Mouse (Mus musculus) forebrain, embryonic 13.5 days (tissue): ENCODE measurements around the gene Eml4. TPM values are rescaled to one million over a fixed set of nuclear protein-coding genes. Genes with fewer than 3 reads are reported as not detected.
A peak's percentile ranks its signal among the peaks of the same experiment; 100 is the strongest.

Experiments
- ATAC-seq: fragments of 200-750 bp; cut with Nextera tagmentation; 2 replicates; pipeline ENCODE4 v1.8.0; 2017
- H3K27ac ChIP-seq: fragments of 300-500 bp; sonication (generic); 2 replicates; pipeline ENCODE4 v1.5.1; 2015; ENCODE audit warnings: inconsistent platforms, mild to moderate bottlenecking, moderate library complexity
- H3K27me3 ChIP-seq: fragments of 300-500 bp; sonication (generic); 2 replicates; pipeline ENCODE4 v1.6.1; 2015; ENCODE audit warnings: mild to moderate bottlenecking, inconsistent platforms
- H3K36me3 ChIP-seq: fragments of 300-500 bp; sonication (generic); 2 replicates; pipeline ENCODE4 v1.6.1; 2015; ENCODE audit warnings: mild to moderate bottlenecking, inconsistent platforms; ENCODE audit not compliant: poor library complexity, severe bottlenecking
- H3K4me1 ChIP-seq: fragments of 300-500 bp; sonication (generic); 2 replicates; pipeline ENCODE4 v1.6.1; 2015; ENCODE audit warnings: inconsistent platforms
- H3K4me2 ChIP-seq: fragments of 300-500 bp; sonication (generic); 2 replicates; pipeline ENCODE4 v1.6.1; 2015; ENCODE audit warnings: inconsistent platforms, mild to moderate bottlenecking, moderate library complexity
- H3K4me3 ChIP-seq: fragments of 300-500 bp; sonication (generic); 2 replicates; pipeline ENCODE4 v1.5.1; 2015; ENCODE audit warnings: mild to moderate bottlenecking, inconsistent platforms
- H3K9ac ChIP-seq: fragments of 300-500 bp; sonication (generic); 2 replicates; pipeline ENCODE4 v1.6.1; 2015; ENCODE audit warnings: mild to moderate bottlenecking, inconsistent platforms
- H3K9me3 ChIP-seq: fragments of 300-500 bp; sonication (generic); replicated peaks from 2 replicates; pipeline ENCODE4 v1.6.1; 2016; ENCODE audit warnings: inconsistent platforms
- WGBS: fragments of 180-500 bp; shearing (Covaris S2); methylation state at CpG from one replicate; pipeline ENCODE4 v1.1.7; 2015; 5-methylcytosine and 5-hydroxymethylcytosine counted together
- polyA plus RNA-seq: library from polyadenylated mRNA; unstranded; fragments of >200 nt; fragmentation: Nextera tagmentation; extraction: Ambion mirVana; gene quantifications from 2 replicates; pipeline ENCODE4 v1.2.1, GENCODE M21; 2015

The Eml4 gene
- polyA plus RNA-seq, 1 experiment from 2014 or later = 26.7 TPM

DNA sequence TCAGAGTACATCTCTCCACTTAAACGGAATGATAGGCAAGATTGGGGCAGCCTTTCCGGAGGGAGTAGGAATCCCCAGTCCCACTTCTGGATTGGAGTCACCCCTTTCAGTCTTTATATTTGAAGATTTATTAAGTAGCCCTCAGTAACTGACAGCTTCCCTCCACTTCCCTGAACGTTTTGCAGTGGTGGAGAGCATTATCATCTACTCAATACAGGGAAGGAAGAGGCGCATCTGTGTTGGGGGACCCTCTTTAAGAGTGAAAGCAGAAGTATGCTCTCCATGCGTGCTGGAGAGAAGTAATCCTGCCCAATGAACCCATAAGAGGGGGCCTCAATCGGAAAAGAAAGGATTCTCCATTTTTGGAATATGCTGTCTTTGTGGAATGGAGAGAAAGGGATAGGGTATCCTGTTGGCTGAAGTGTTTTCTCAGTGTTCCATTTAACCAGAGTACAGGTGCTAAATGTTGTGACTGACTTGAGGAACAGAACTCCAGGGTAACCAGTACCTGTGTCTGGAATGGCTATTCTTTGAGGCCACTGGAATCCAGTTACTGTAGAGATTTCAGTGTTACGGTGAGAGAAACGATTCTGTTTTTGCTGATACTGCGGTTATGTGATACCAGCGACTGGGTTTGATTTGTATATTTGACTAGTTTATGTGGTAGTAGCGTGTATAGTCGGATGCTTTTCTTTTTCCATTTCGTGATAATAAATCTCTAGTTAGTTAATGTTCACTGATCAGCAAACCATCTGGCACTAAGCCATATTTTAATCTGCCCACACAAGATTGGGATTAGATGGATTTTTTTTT lies 1.1 kb downstream of the Eml4 start:
- H3K9me3 ChIP-seq = no peaks in the 10 kb centered on the region
- peak overlapping the region; percentile 77 for H3K4me2 ChIP-seq
- H3K9ac ChIP-seq = peak overlapping the region; percentile 89
- H3K27me3 ChIP-seq = no peaks in the 10 kb centered on the region
- peaks cover 26% of the 10 kb centered on the region for H3K4me1 ChIP-seq
- no peak for ATAC-seq
- peak overlapping the region; percentile 80 for H3K4me3 ChIP-seq
- no peaks in the 10 kb centered on the region for H3K36me3 ChIP-seq
- peak overlapping the region; percentile 85 for H3K27ac ChIP-seq
- WGBS = 14% methylated on average over 13 of the region's 13 CpGs

DNA sequence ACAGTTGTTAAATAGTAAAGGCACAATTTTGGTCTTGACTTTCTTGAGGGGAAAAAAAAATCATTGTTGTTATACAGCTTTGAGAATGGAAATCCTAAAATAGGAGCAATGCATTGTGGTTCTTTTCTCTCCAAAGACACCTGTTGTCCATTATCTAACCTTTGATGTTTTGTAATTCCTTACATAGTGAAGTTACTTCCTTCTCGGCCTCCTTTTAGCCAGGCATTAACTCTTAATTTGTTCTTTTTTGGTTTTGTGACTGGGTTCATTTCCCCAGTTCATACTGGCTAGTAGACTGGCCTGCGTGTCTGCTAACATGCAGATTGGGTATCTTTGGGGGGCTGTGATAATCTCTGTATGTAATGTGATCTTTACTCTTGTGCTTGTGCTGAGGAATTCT lies 1.7 kb downstream of the Eml4 start:
- Histone ChIP-seq H3K9ac (peak overlapping the region; percentile 17), H3K36me3 (no peaks in the 10 kb centered on the region), H3K9me3 (no peaks in the 10 kb centered on the region), H3K27ac (no peak overlapping the region), H3K4me2 (peak overlapping the region; percentile 77), H3K4me3 (peak overlapping the region; percentile 80), H3K27me3 (no peaks in the 10 kb centered on the region), H3K4me1 (peaks cover 26% of the 10 kb centered on the region)
- WGBS = 5% methylated on average over 2 of the region's 2 CpGs
- ATAC-seq = no peak

DNA sequence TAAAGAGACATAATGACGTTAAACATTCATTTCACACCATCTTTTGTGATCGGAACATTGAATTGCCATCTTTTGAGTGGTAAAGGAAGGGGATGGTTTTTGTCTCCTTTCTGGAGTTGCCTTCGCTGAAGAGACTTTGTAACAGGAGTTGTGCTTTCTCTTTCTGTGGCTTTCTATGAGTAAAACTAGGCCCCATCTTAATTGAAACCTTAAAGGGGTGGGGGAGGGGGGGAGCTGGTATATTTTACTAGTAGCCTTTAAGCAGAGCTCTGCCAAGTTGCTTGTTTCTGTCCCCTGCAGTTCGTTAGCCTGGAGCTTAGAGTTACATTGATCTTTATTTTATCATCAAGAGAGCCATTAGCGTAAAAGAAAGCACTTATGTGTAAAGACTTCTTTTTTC lies 2.3 kb downstream of the Eml4 start:
- H3K4me2 ChIP-seq = peak overlapping the region; percentile 77
- no peaks in the 10 kb centered on the region for H3K27me3 ChIP-seq
- H3K4me3 ChIP-seq = peak overlapping the region; percentile 80
- H3K36me3 ChIP-seq = no peaks in the 10 kb centered on the region
- 0 out of 2 replicates have a peak overlapping the region, but pooled peaks have one; percentile 1 for H3K9ac ChIP-seq
- WGBS = 6% methylated on average over 5 of the region's 5 CpGs
- no peaks in the 10 kb centered on the region for H3K9me3 ChIP-seq
- H3K27ac ChIP-seq = no peak overlapping the region
- ATAC-seq = no peak
- H3K4me1 ChIP-seq = peaks cover 26% of the 10 kb centered on the region

DNA sequence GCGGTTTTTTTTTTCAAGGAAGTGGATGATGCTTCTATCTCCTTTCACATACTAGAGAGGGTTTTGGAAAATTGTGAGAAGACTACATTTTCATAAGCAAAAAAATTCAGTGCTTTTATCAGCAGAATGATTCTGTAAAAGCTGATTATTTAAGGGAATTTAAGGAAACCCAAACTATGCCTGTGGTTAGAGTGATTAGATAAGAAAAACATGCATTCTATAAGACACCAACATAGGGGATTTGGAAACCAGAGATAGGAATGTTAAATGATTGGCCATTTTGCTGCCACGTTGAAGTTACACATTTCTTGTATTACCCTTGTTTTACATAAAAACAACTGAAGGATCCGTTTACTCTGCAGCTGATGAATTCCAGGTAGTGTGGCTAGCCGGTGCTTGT lies 2.7 kb downstream of the Eml4 start:
- H3K27me3 ChIP-seq = no peaks in the 10 kb centered on the region
- no peak overlapping the region for H3K4me3 ChIP-seq
- no peaks in the 10 kb centered on the region for H3K36me3 ChIP-seq
- no peak overlapping the region for H3K4me2 ChIP-seq
- H3K9me3 ChIP-seq = no peaks in the 10 kb centered on the region
- 61% methylated on average over 4 of the region's 4 CpGs for WGBS
- no peak for ATAC-seq
- H3K4me1 ChIP-seq = peaks cover 26% of the 10 kb centered on the region
- no peak overlapping the region for H3K27ac ChIP-seq
- no peak overlapping the region for H3K9ac ChIP-seq

DNA sequence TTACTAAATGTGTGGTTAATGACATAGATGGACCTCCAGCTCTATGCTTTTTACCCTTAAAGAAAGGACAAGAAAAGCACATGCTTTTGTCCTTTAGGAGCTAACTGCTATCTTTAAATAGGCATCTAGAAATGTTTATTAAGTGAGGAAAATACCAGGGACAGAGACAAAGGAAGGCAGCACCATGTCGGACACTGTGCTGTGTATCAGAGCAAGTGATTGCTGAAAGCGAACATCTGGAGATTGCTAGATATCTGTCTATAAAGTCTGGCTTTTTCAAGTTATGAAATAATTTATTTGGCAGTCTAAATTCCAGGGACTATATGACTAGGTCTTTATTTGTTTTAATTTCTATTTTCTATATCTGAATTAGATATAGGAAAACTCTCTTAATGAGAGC lies 4.8 kb downstream of the Eml4 start:
- H3K4me3 ChIP-seq = no peak overlapping the region
- no peak overlapping the region for H3K4me2 ChIP-seq
- H3K9ac ChIP-seq = no peak overlapping the region
- 85% methylated on average over 2 of the region's 2 CpGs for WGBS
- H3K36me3 ChIP-seq = no peaks in the 10 kb centered on the region
- no peaks in the 10 kb centered on the region for H3K9me3 ChIP-seq
- no peaks in the 10 kb centered on the region for H3K27me3 ChIP-seq
- ATAC-seq = no peak
- no peak overlapping the region for H3K27ac ChIP-seq
- peaks cover 26% of the 10 kb centered on the region for H3K4me1 ChIP-seq

DNA sequence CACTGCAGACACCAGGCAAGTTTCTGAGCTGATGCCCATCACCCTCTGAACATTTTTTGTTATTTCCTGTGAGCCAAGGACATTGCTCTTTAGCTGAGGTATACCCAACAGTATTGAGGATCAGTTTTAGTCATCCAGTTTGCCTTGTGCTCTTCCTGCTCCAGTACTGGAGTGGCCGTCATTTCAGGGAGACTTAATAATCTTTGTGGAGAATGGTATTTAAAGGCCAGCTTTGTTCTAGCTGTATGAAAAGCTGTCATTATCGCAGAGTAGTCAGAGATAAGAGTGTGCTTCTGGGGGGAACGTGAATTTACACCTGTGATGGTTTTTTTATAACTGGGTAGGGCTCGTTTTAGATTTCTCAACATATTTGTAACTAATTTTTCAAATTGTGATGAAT lies 9.2 kb downstream of the Eml4 start:
- H3K9me3 ChIP-seq = no peaks in the 10 kb centered on the region
- H3K4me1 ChIP-seq = no peaks in the 10 kb centered on the region
- no peak overlapping the region for H3K4me3 ChIP-seq
- no peak overlapping the region for H3K4me2 ChIP-seq
- WGBS = 85% methylated on average over 4 of the region's 4 CpGs
- no peak overlapping the region for H3K9ac ChIP-seq
- no peak for ATAC-seq
- no peaks in the 10 kb centered on the region for H3K36me3 ChIP-seq
- no peak overlapping the region for H3K27ac ChIP-seq
- no peaks in the 10 kb centered on the region for H3K27me3 ChIP-seq

DNA sequence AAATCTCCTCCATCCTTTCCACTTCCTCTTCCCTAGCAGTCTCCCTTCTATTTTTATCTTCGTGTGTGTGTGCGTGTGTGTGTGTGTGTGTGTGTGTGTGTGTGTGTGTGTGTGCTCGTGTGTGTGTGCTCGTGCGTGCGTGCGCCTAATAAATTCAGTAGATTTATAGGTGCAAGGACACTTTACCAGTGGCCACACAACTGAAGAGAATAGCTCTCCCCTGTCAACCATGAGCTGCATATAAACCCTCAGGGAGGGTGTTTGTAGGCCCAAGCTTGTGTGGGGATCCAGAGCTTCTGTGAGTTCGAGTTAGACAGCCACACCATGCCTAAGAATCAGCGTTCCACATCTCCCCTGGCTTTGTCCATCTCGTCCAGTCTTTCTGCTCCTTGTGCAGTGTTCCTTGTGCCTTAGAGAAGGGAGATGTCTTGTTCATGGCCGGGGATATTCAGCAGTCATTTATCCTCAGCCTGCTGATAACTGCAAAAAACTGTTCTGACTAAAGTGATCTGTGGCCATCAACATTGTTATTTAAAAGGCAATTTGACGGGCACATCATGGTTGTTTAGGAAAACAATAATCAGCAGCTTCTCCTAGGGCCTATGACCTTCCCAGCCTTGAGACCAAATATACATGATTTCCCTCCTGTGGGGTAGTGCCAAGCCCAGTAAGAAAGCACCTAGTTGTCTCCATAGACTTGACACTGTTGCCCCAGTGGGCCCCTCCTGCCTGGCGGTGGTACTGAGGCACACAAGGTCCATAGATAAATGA lies 10.2 kb downstream of the Eml4 start:
- H3K27ac ChIP-seq = no peak overlapping the region
- 87% methylated on average over 13 of the region's 13 CpGs for WGBS
- no peaks in the 10 kb centered on the region for H3K36me3 ChIP-seq
- no peak overlapping the region for H3K4me2 ChIP-seq
- H3K27me3 ChIP-seq = no peaks in the 10 kb centered on the region
- no peak for ATAC-seq
- no peak overlapping the region for H3K9ac ChIP-seq
- no peaks in the 10 kb centered on the region for H3K9me3 ChIP-seq
- H3K4me3 ChIP-seq = no peak overlapping the region
- peaks cover 5% of the 10 kb centered on the region; the same call in 1 of the 2 replicates for H3K4me1 ChIP-seq

DNA sequence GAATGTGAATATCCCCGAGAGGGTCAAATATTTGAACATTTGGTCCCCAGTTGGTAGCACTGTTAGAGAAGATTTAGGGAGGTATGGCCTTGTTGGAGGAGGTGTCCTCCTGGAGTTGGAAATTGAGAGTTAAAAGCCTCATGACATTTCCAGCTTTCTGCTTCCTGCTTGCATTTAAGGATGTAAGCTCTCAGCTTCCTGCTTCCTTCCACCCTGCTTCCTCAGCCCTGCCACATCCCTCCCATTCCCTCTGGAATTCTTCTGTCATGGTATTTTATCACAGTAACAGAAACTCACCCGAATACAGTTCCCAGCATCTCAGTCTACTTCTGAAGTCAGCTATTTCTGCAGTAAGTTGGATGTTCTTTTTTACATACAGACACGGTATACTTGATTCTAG lies 12.3 kb downstream of the Eml4 start:
- peaks cover 6% of the 10 kb centered on the region; the same call in 1 of the 2 replicates for H3K4me1 ChIP-seq
- no peak overlapping the region for H3K4me3 ChIP-seq
- 84% methylated on average over 3 of the region's 3 CpGs for WGBS

DNA sequence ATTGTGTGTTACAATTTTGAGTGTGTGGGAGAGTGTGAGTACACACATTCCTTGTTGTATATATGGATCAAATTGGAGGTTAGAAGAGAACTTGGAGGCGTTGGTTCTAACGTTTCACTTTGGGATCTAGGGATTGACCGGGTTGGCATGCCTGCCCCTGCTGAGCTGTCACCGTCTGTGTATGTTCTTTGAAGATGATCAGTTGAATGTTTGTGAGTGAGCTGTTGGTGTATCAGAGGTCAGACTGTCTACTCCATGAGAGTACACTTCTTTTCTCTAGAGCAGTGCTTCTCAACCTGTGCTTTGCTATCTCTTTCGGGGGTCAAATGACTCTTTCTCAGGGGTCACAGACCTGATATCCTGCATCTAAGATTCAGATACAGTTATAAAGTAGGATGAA lies 13.6 kb downstream of the Eml4 start:
- WGBS = 93% methylated on average over 5 of the region's 5 CpGs
- peaks cover 6% of the 10 kb centered on the region; the same call in 1 of the 2 replicates for H3K4me1 ChIP-seq
- H3K27ac ChIP-seq = no peak overlapping the region
- ATAC-seq = no peak
- H3K9me3 ChIP-seq = no peaks in the 10 kb centered on the region
- no peak overlapping the region for H3K4me2 ChIP-seq
- H3K4me3 ChIP-seq = no peak overlapping the region
- no peak overlapping the region for H3K9ac ChIP-seq
- no peaks in the 10 kb centered on the region for H3K27me3 ChIP-seq
- H3K36me3 ChIP-seq = no peaks in the 10 kb centered on the region

More for the DNA sequence above, 12.3 kb downstream of the Eml4 start:
- Histone ChIP-seq H3K4me2 (no peak overlapping the region), H3K36me3 (no peaks in the 10 kb centered on the region), H3K27me3 (no peaks in the 10 kb centered on the region), H3K9ac (no peak overlapping the region), H3K27ac (no peak overlapping the region), H3K9me3 (no peaks in the 10 kb centered on the region)
- no peak for ATAC-seq

DNA sequence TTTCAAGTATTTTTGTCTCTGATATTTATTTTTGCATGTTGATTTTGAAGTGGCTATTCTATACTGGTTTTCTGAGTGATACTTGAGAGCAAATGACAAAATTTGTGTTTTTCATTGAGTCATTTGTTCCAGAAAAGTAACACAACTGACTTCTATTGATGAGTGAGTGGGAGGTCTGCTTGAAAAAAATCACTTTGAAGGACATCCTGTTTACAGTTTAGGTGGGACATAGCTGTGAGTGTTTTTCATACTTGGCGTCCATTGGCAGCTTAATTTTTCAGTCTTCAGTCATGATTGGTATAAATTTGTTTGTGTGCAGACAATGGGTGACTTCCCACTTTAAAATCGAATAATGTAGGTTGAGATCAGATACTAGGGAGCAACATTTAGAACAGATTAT lies 14.4 kb downstream of the Eml4 start:
- ATAC-seq = no peak
- no peak overlapping the region for H3K27ac ChIP-seq
- no peaks in the 10 kb centered on the region for H3K9me3 ChIP-seq
- no peaks in the 10 kb centered on the region for H3K36me3 ChIP-seq
- WGBS = 89% methylated on average over 2 of the region's 2 CpGs
- H3K9ac ChIP-seq = no peak overlapping the region
- no peak overlapping the region for H3K4me3 ChIP-seq
- peaks cover 6% of the 10 kb centered on the region; the same call in 1 of the 2 replicates for H3K4me1 ChIP-seq
- no peak overlapping the region for H3K4me2 ChIP-seq
- no peaks in the 10 kb centered on the region for H3K27me3 ChIP-seq

DNA sequence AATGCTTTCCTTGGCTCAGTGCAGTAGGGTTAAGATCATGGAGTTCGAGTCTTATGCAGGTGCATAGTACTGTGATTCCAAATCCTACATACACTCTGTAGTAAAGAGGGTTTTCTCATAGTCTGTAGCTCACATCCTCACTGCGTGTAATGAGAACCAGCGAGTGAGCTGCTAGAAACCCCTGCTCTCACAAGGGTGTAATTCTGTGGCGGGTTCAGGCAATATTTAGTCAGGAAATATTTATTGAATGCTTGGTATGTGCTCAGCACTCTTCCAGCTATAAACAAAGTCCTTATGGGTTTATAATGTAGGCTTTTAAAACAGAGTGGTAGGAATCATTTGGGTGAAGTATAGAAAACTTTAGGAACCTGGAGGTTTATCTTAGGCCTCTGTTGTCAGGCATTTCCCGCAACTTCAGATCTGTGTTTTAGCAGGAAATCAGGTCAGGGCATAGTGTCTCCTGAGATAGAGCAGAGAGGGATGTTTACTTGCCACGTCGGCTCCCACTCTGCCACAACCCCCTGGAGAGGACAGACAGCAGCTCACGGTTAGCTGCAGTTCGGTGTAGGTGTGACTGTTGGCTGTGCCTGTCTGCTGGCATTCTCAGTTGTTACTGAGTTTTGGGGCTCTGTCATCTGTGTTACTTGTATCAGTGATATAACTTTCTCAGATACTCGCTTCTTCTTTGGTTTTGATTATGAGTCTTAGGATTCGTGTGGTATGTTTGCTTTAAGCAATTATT lies 15.1 kb downstream of the Eml4 start:
- no peaks in the 10 kb centered on the region for H3K36me3 ChIP-seq
- H3K4me2 ChIP-seq = no peak overlapping the region
- no peak overlapping the region for H3K9ac ChIP-seq
- H3K4me3 ChIP-seq = no peak overlapping the region
- WGBS = 71% methylated on average over 11 of the region's 11 CpGs
- ATAC-seq = no peak
- H3K4me1 ChIP-seq = peaks cover 6% of the 10 kb centered on the region; the same call in 1 of the 2 replicates
- H3K9me3 ChIP-seq = no peaks in the 10 kb centered on the region
- H3K27me3 ChIP-seq = no peaks in the 10 kb centered on the region
- no peak overlapping the region for H3K27ac ChIP-seq

DNA sequence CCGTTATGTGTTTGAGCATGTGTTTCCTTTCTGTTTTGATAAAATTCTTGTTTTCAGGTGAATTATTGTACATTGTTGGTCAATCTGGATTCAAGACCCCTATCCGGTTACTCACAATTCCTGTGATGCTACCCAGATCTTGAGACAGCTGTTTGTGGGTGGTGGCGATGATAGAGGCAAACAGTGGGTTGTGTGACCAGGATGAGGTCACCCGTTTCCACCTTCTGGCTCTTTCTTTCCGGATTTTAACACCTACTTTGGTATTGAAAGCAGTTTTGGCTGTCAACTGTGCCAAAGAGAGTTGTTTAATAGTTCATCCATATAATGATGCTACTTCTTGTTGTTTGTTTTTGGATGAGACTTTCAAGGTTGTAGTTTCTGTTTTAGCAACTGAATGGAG lies 16.7 kb downstream of the Eml4 start:
- Histone ChIP-seq H3K27ac (no peak overlapping the region), H3K4me3 (no peak overlapping the region), H3K27me3 (no peaks in the 10 kb centered on the region), H3K9me3 (no peaks in the 10 kb centered on the region), H3K4me1 (peaks cover 6% of the 10 kb centered on the region; the same call in 1 of the 2 replicates), H3K4me2 (no peak overlapping the region), H3K36me3 (no peaks in the 10 kb centered on the region), H3K9ac (no peak overlapping the region)
- 81% methylated on average over 5 of the region's 5 CpGs for WGBS
- ATAC-seq = no peak
